Mouse (Mus musculus) cerebellum, adult (tissue): Measurements from ENCODE around the gene Ppt1.

Experiments
- ATAC-seq: cut with Nextera tagmentation; 2 replicates; pipeline ENCODE4 v1.9.2; 2017; ENCODE audit warnings: mild to moderate bottlenecking, moderate library complexity, mixed read lengths; ENCODE audit not compliant: insufficient number of reproducible peaks, low FRiP score, low TSS enrichment

Ppt1 gene

GRCm38 (mm10) chr4:122902156-122902555 is 66.1 kb downstream of the Ppt1 start:
- no peak for ATAC-seq

DNA sequence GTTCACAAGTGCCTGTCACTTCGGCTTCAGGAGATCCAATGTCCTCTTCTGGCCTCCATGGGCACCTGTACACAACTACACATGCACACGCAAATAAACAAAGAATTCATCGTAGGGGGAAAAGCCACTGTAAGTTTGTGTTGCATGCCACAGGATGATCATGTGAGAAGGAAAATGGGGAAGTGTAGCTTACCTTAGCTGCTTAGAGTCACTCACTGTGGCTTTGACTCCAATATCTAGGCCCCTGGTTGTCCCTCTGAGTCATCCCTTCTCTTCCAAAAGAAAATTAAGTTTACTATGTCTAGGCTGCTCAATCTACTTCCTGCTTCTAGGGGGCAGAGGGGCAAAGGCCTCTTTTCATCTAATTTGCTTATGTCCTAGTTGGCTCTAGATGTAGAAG is 67.7 kb downstream of the Ppt1 start:
- no peak for ATAC-seq

GRCm38 (mm10) chr4:122905359-122905758 is 69.3 kb downstream of the Ppt1 start:
- ATAC-seq, result no peak
